Mouse (Mus musculus) kidney, postnatal 0 days (tissue): ENCODE measurements around the gene Arid2. TPM values are rescaled to one million over a fixed set of nuclear protein-coding genes. Genes with fewer than 3 reads are reported as not detected.

Experiments used
- ATAC-seq: fragments of 200-750 bp; cut with Nextera tagmentation; replicated peaks from 2 replicates; pipeline ENCODE4 v1.8.0; 2017; ENCODE audit warnings: low read depth, moderate number of reproducible peaks, moderate TSS enrichment, moderate library complexity; ENCODE audit not compliant: low FRiP score
- DNase-seq: peaks from one replicate; pipeline ENCODE4 v3.0.0-alpha.2; 2016; ENCODE audit warnings: low spot score
- H3K27ac ChIP-seq: fragments of 300-500 bp; sonication (generic); 2 replicates; pipeline ENCODE4 v1.5.1; 2014; ENCODE audit warnings: mild to moderate bottlenecking
- H3K27me3 ChIP-seq: fragments of 300-500 bp; sonication (generic); 2 replicates; pipeline ENCODE4 v1.6.1; 2014; ENCODE audit warnings: low read length, mixed read lengths; ENCODE audit not compliant: insufficient read depth
- H3K36me3 ChIP-seq: fragments of 300-500 bp; sonication (generic); 2 replicates; pipeline ENCODE4 v1.6.1; 2014; ENCODE audit warnings: low read length, mixed read lengths; ENCODE audit not compliant: insufficient read depth
- H3K4me1 ChIP-seq: fragments of 300-500 bp; sonication (generic); replicated peaks from 2 replicates; pipeline ENCODE4 v1.6.1; 2014; ENCODE audit warnings: antibody characterized with exemption, low read length, mixed read lengths; ENCODE audit not compliant: insufficient read depth
- H3K4me2 ChIP-seq: fragments of 300-500 bp; sonication (generic); 2 replicates; pipeline ENCODE4 v1.6.1; 2014; ENCODE audit warnings: mild to moderate bottlenecking, low read length, moderate library complexity, mixed read lengths
- H3K4me3 ChIP-seq: fragments of 300-500 bp; sonication (generic); replicated peaks from 2 replicates; pipeline ENCODE4 v1.5.1; 2014; ENCODE audit warnings: low read depth, low read length
- H3K9ac ChIP-seq: fragments of 300-500 bp; sonication (generic); 2 replicates; pipeline ENCODE4 v1.6.1; 2014; ENCODE audit warnings: low read depth, low read length
- H3K9me3 ChIP-seq: fragments of 300-500 bp; sonication (generic); replicated peaks from 2 replicates; pipeline ENCODE4 v1.6.1; 2016; ENCODE audit warnings: low read length, inconsistent platforms, mixed read lengths
- CTCF ChIP-seq: IDR thresholded peaks from 2 replicates; pipeline ENCODE4 v1.5.1; 2016; ENCODE audit warnings: antibody characterized with exemption, low read depth, mild to moderate bottlenecking, moderate library complexity
- WGBS: fragments of 180-500 bp; shearing (Covaris S2); extraction: QIAGEN DNeasy Blood & Tissue Kit; methylation state at CpG from one replicate; pipeline ENCODE4 v1.1.7; 2014; 5-methylcytosine and 5-hydroxymethylcytosine counted together
- polyA plus RNA-seq: library from polyadenylated mRNA; unstranded; fragments of >200 nt; fragmentation: Nextera tagmentation; extraction: Ambion mirVana; gene quantifications from 2 replicates; pipeline ENCODE4 v1.2.1, GENCODE M21; 2015

The Arid2 gene
- polyA plus RNA-seq, 1 experiment from 2014 or later = 16.6 TPM

- Histone ChIP-seq H3K27ac (0 out of 2 replicates have a peak overlapping the region, but pooled peaks have one; percentile 6), H3K4me1 (0 out of 2 replicates have a peak, but pooled peaks cover 3% of the 10 kb centered on the region), H3K27me3 (no peaks in the 10 kb centered on the region), H3K4me3 (no peak overlapping the region), H3K9me3 (0 out of 2 replicates have a peak, but pooled peaks cover 4% of the 10 kb centered on the region), H3K4me2 (no peak overlapping the region), H3K9ac (no peak overlapping the region), H3K36me3 (0 out of 2 replicates have a peak, but pooled peaks cover 5% of the 10 kb centered on the region)
- WGBS = 85% methylated on average over 11 of the region's 11 CpGs
- TF ChIP-seq CTCF = no peak
- DNase-seq (no peak), ATAC-seq (no peak)
Measured at GRCm38 (mm10) chr15:96272356-96272755, 15.0 kb upstream of the Arid2 start.

- 0 out of 2 replicates have a peak, but pooled peaks cover 4% of the 10 kb centered on the region for H3K36me3 ChIP-seq
- no peak overlapping the region for H3K9ac ChIP-seq
- H3K4me1 ChIP-seq = 0 out of 2 replicates have a peak, but pooled peaks cover 3% of the 10 kb centered on the region
- no peak overlapping the region for H3K27ac ChIP-seq
- WGBS = 80% methylated on average over 2 of the region's 2 CpGs
- DNase-seq (no peak), ATAC-seq (no peak)
- no peak overlapping the region for H3K4me2 ChIP-seq
- TF ChIP-seq CTCF = no peak
- H3K27me3 ChIP-seq = no peaks in the 10 kb centered on the region
- no peak overlapping the region for H3K4me3 ChIP-seq
- no peaks in the 10 kb centered on the region for H3K9me3 ChIP-seq
Measured at GRCm38 (mm10) chr15:96274341-96274740, 13.0 kb upstream of the Arid2 start.

GRCm38 (mm10) chr15:96275198-96275597 is 12.1 kb upstream of the Arid2 start:
- DNase-seq (no peak), ATAC-seq (no peak)
- 0 out of 2 replicates have a peak, but pooled peaks cover 4% of the 10 kb centered on the region for H3K36me3 ChIP-seq
- no peak overlapping the region for H3K9ac ChIP-seq
- H3K4me2 ChIP-seq = no peak overlapping the region
- H3K27ac ChIP-seq = no peak overlapping the region
- H3K9me3 ChIP-seq = no peaks in the 10 kb centered on the region
- 0 out of 2 replicates have a peak, but pooled peaks cover 3% of the 10 kb centered on the region for H3K4me1 ChIP-seq
- no peaks in the 10 kb centered on the region for H3K27me3 ChIP-seq
- no peak overlapping the region for H3K4me3 ChIP-seq
- TF ChIP-seq CTCF = no peak
- 94% methylated on average over 2 of the region's 2 CpGs for WGBS

- no peaks in the 10 kb centered on the region for H3K9me3 ChIP-seq
- ATAC-seq (no peak), DNase-seq (no peak)
- TF ChIP-seq CTCF = no peak
- 84% methylated on average over 9 of the region's 9 CpGs for WGBS
- 0 out of 2 replicates have a peak, but pooled peaks cover 3% of the 10 kb centered on the region for H3K4me1 ChIP-seq
- H3K4me2 ChIP-seq = no peak overlapping the region
- no peaks in the 10 kb centered on the region for H3K27me3 ChIP-seq
- H3K9ac ChIP-seq = no peak overlapping the region
- 0 out of 2 replicates have a peak, but pooled peaks cover 4% of the 10 kb centered on the region for H3K36me3 ChIP-seq
- no peak overlapping the region for H3K27ac ChIP-seq
- no peak overlapping the region for H3K4me3 ChIP-seq
Measured at GRCm38 (mm10) chr15:96275810-96276493, 11.4 kb upstream of the Arid2 start.

- WGBS = 71% methylated on average over 4 of the region's 4 CpGs
- Histone ChIP-seq H3K4me2 (no peak overlapping the region), H3K9ac (no peak overlapping the region), H3K27ac (no peak overlapping the region), H3K9me3 (no peaks in the 10 kb centered on the region), H3K36me3 (0 out of 2 replicates have a peak, but pooled peaks cover 4% of the 10 kb centered on the region), H3K4me1 (no peaks in the 10 kb centered on the region), H3K27me3 (no peaks in the 10 kb centered on the region), H3K4me3 (no peak overlapping the region)
- no peak for TF ChIP-seq CTCF
- no peak for DNase-seq
- ATAC-seq = no peak
Measured at GRCm38 (mm10) chr15:96277061-96277460, 10.3 kb upstream of the Arid2 start.

GRCm38 (mm10) chr15:96281236-96281635 is 6.1 kb upstream of the Arid2 start:
- no peak for TF ChIP-seq CTCF
- Histone ChIP-seq H3K27ac (no peak overlapping the region), H3K27me3 (no peaks in the 10 kb centered on the region), H3K4me1 (peaks cover 14% of the 10 kb centered on the region), H3K4me2 (no peak overlapping the region), H3K4me3 (no peak overlapping the region), H3K9ac (no peak overlapping the region), H3K36me3 (0 out of 2 replicates have a peak, but pooled peaks cover 4% of the 10 kb centered on the region), H3K9me3 (no peaks in the 10 kb centered on the region)
- WGBS = 84% methylated on average over 5 of the region's 5 CpGs
- DNase-seq (no peak), ATAC-seq (no peak)
